Mouse (Mus musculus) midbrain, embryonic 12.5 days (tissue): ENCODE measurements at regions not wholly inside any gene's neighbourhood (a gene's known extent, or its start where the extent isn't known, plus 50 kb on each side); places are given as distances from the start of the nearest gene placed in this dataset.

ENCODE experiments used
- ATAC-seq: fragments of 200-750 bp; cut with Nextera tagmentation; 2 replicates; pipeline ENCODE4 v1.8.0; 2017; ENCODE audit warnings: low read depth, moderate TSS enrichment, moderate library complexity; ENCODE audit not compliant: low FRiP score
- H3K27ac ChIP-seq: fragments of 300-500 bp; sonication (generic); replicated peaks from 2 replicates; pipeline ENCODE4 v1.5.1; 2016; ENCODE audit warnings: mild to moderate bottlenecking
- H3K27me3 ChIP-seq: fragments of 300-500 bp; sonication (generic); 2 replicates; pipeline ENCODE4 v1.6.1; 2016; ENCODE audit warnings: mild to moderate bottlenecking
- H3K36me3 ChIP-seq: fragments of 300-500 bp; sonication (generic); 2 replicates; pipeline ENCODE4 v1.6.1; 2016
- H3K4me1 ChIP-seq: fragments of 300-500 bp; sonication (generic); 2 replicates; pipeline ENCODE4 v1.6.1; 2016
- H3K4me2 ChIP-seq: fragments of 300-500 bp; sonication (generic); replicated peaks from 2 replicates; pipeline ENCODE4 v1.6.1; 2016; ENCODE audit warnings: mild to moderate bottlenecking, moderate library complexity
- H3K4me3 ChIP-seq: fragments of 300-500 bp; sonication (generic); 2 replicates; pipeline ENCODE4 v1.5.1; 2016; ENCODE audit warnings: mild to moderate bottlenecking
- H3K9ac ChIP-seq: fragments of 300-500 bp; sonication (generic); replicated peaks from 2 replicates; pipeline ENCODE4 v1.6.1; 2016; ENCODE audit warnings: mild to moderate bottlenecking, moderate library complexity
- H3K9me3 ChIP-seq: fragments of 300-500 bp; sonication (generic); 2 replicates; pipeline ENCODE4 v1.6.1; 2016; ENCODE audit warnings: mild to moderate bottlenecking
- WGBS: fragments of 180-500 bp; shearing (Covaris S2); methylation state at CpG from one replicate; pipeline ENCODE4 v1.1.7; 2016; 5-methylcytosine and 5-hydroxymethylcytosine counted together

DNA sequence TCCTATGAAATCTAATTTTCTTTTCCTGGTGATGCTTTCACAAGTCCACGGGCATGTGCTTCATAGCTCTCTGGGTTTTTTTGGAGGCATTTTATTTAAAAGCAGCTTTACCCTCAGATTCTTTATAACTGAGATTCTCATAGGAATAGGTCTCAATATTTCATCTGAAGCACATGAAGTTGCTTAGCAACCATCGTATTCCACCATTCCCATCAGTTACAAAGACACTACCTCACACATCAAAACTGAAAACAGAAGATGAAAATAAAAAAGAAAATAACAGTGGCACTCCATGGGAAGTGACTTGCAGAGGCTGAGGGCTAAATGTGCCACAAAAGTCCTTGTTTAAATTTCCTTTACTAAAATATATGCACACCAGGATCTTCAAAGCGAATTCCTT lies 384.0 kb upstream of the 1700015G11Rik start:
- no peak for ATAC-seq
- WGBS = 82% methylated on average over 3 of the region's 3 CpGs
- no peaks in the 10 kb centered on the region for H3K36me3 ChIP-seq
- no peak overlapping the region for H3K27ac ChIP-seq
- H3K27me3 ChIP-seq = no peaks in the 10 kb centered on the region
- no peak overlapping the region for H3K9ac ChIP-seq
- no peak overlapping the region for H3K4me2 ChIP-seq
- no peaks in the 10 kb centered on the region for H3K9me3 ChIP-seq
- H3K4me3 ChIP-seq = no peak overlapping the region
- H3K4me1 ChIP-seq = no peaks in the 10 kb centered on the region

DNA sequence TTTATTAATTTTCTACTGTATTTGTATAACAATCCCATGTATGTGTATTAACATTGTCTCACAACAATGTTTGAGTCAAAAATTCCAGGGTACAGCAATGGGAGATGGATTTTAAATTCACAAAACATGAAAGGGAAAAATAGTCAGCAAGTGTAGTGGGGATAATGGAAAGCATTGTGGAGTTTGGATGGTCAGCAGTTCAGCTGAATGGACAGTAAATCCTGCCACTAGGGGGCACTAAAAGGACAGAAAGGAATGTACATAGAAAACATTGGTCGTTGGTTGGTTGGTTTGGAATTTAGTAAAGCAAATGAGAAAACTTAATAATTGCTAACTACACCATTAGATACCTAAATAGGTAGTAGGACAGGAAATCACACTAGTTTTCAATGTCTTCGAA lies 376.3 kb upstream of the 1700015G11Rik start:
- H3K9ac ChIP-seq = no peak overlapping the region
- H3K4me1 ChIP-seq = no peaks in the 10 kb centered on the region
- no peak overlapping the region for H3K4me3 ChIP-seq
- ATAC-seq = peak; percentile 66; the same call in 1 of the 2 replicates
- no peak overlapping the region for H3K4me2 ChIP-seq
- no peaks in the 10 kb centered on the region for H3K27me3 ChIP-seq
- no peak overlapping the region for H3K27ac ChIP-seq
- no peaks in the 10 kb centered on the region for H3K9me3 ChIP-seq
- no peaks in the 10 kb centered on the region for H3K36me3 ChIP-seq
- WGBS = 32% methylated on average over 2 of the region's 2 CpGs
